Mouse (Mus musculus) midbrain, embryonic 14.5 days (tissue): Measurements from ENCODE around the gene Stat6. TPM values are rescaled to one million over a fixed set of nuclear protein-coding genes. Genes with fewer than 3 reads are reported as not detected.

Experiments
- ATAC-seq: fragments of 200-750 bp; cut with Nextera tagmentation; 2 replicates; pipeline ENCODE4 v1.8.0; 2017; ENCODE audit warnings: moderate number of reproducible peaks, moderate library complexity; ENCODE audit not compliant: low FRiP score, low TSS enrichment
- DNase-seq: peaks from one replicate; pipeline ENCODE4 v3.0.0-alpha.2; 2015
- H3K27ac ChIP-seq: fragments of 300-500 bp; sonication (generic); replicated peaks from 2 replicates; pipeline ENCODE4 v1.5.1; 2014; ENCODE audit warnings: mild to moderate bottlenecking, low read depth, low read length, moderate library complexity
- H3K27me3 ChIP-seq: fragments of 300-500 bp; sonication (generic); 2 replicates; pipeline ENCODE4 v1.6.1; 2014; ENCODE audit warnings: low read length, control low read depth, mixed read lengths; ENCODE audit not compliant: control insufficient read depth, insufficient read depth
- H3K36me3 ChIP-seq: fragments of 300-500 bp; sonication (generic); 2 replicates; pipeline ENCODE4 v1.6.1; 2014; ENCODE audit warnings: low read length, control low read depth; ENCODE audit not compliant: control insufficient read depth, insufficient read depth
- H3K4me1 ChIP-seq: fragments of 300-500 bp; sonication (generic); 2 replicates; pipeline ENCODE4 v1.6.1; 2014; ENCODE audit warnings: mild to moderate bottlenecking, antibody characterized with exemption, low read length, control low read depth; ENCODE audit not compliant: control insufficient read depth, insufficient read depth
- H3K4me2 ChIP-seq: fragments of 300-500 bp; sonication (generic); 2 replicates; pipeline ENCODE4 v1.6.1; 2014; ENCODE audit warnings: mild to moderate bottlenecking, low read length, moderate library complexity
- H3K4me3 ChIP-seq: fragments of 300-500 bp; sonication (generic); replicated peaks from 2 replicates; pipeline ENCODE4 v1.5.1; 2014; ENCODE audit warnings: low read depth, low read length
- H3K9ac ChIP-seq: fragments of 300-500 bp; sonication (generic); replicated peaks from 2 replicates; pipeline ENCODE4 v1.6.1; 2014; ENCODE audit warnings: mild to moderate bottlenecking, low read length, moderate library complexity
- H3K9me3 ChIP-seq: fragments of 300-500 bp; sonication (generic); 2 replicates; pipeline ENCODE4 v1.6.1; 2016; ENCODE audit warnings: low read length, control low read depth, mixed read lengths; ENCODE audit not compliant: control insufficient read depth
- WGBS: fragments of 180-500 bp; shearing (Covaris S2); extraction: QIAGEN DNeasy Blood & Tissue Kit; methylation state at CpG from one replicate; pipeline ENCODE4 v1.1.7; 2014; 5-methylcytosine and 5-hydroxymethylcytosine counted together
- polyA plus RNA-seq: library from polyadenylated mRNA; unstranded; fragments of >200 nt; fragmentation: Nextera tagmentation; extraction: Ambion mirVana; gene quantifications from 2 replicates; pipeline ENCODE4 v1.2.1, GENCODE M21; 2014

The Stat6 gene
- polyA plus RNA-seq, 1 experiment from 2014 or later: 4.0 TPM

DNA sequence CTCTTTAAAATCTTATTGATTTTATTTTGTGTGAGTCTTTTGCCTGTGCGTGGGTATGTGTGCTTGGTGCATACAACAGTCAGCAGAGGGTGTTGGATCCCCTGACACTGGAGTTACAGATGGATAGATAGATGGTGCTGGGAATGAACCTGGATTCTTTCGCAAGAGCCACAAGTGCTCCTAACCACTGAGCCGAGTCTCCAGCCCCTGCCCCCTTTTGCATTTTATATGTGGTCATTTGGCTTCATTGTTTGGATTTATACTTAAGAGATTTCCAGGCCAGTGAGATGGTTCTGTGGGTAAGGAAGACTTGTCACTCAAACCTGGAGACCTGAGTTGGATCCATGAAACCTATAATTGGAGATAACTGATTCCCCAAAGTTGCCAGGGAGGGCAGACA is 37.1 kb downstream of the Stat6 start:
- Histone ChIP-seq H3K27me3 (no peaks in the 10 kb centered on the region), H3K9me3 (no peaks in the 10 kb centered on the region), H3K36me3 (no peaks in the 10 kb centered on the region), H3K4me1 (peaks cover 3% of the 10 kb centered on the region; the same call in 1 of the 2 replicates), H3K9ac (no peak overlapping the region), H3K27ac (no peak overlapping the region), H3K4me2 (no peak overlapping the region), H3K4me3 (no peak overlapping the region)
- 98% methylated on average over 3 of the region's 3 CpGs for whole genome bisulfite sequencing
- ATAC-seq: no peak
- DNase-seq: no peak

DNA sequence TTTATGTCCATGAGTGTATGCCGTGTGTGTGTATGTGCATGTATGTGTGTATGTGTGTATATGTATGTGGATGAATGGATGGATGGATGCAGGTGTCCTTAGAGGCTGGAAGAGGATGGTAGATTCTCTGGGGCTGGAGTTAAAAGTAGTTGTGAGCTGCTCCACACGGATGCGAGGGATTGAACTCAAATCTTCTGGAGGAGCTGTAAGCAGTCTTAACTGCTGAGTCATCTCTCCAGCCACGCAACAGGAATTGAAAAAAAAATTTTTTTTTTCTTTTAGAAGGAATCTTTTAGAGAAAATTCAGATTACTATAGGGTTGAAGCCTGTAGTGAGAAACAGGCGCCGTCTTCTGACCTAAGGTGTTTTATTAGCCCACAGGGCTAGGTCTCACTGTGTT is 40.1 kb downstream of the Stat6 start:
- 95% methylated on average over 6 of the region's 6 CpGs for WGBS

DNA sequence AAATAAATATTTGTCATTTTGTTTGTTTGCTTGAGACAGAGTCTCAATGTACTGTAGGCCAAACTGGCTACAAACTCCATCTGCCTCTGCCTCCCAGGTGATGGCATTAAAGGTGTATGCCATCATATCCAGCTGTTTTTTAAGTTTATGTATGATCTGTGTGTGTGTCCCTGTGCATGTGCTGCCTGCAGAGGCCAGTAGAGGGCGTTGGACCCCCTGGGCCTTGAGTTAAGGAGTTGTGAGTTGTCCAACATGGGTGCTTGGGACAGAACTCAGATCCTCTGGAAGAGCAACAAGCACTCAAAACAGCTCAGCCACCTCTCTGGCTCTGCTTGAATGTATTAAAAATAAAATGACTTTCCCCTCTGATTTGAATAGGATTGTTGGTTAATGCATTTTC is 48.3 kb downstream of the Stat6 start:
- Histone ChIP-seq H3K27me3 (no peaks in the 10 kb centered on the region), H3K4me1 (no peaks in the 10 kb centered on the region), H3K36me3 (peaks cover 13% of the 10 kb centered on the region), H3K9me3 (no peaks in the 10 kb centered on the region), H3K27ac (no peak overlapping the region), H3K4me3 (no peak overlapping the region), H3K4me2 (no peak overlapping the region), H3K9ac (no peak overlapping the region)
- WGBS: 38% methylated on average over 1 of the region's 1 CpGs
- ATAC-seq: no peak
- DNase-seq: no peak

More for the DNA sequence above, 40.1 kb downstream of the Stat6 start:
- H3K4me1 ChIP-seq: no peaks in the 10 kb centered on the region
- H3K9ac ChIP-seq: no peak overlapping the region
- H3K36me3 ChIP-seq: no peaks in the 10 kb centered on the region
- no peaks in the 10 kb centered on the region for H3K27me3 ChIP-seq
- H3K4me3 ChIP-seq: no peak overlapping the region
- no peaks in the 10 kb centered on the region for H3K9me3 ChIP-seq
- ATAC-seq (no peak), DNase-seq (no peak)
- no peak overlapping the region for H3K4me2 ChIP-seq
- no peak overlapping the region for H3K27ac ChIP-seq

GRCm38 (mm10) chr10:127694636-127695035 is 51.9 kb downstream of the Stat6 start:
- Histone ChIP-seq H3K4me3 (no peak overlapping the region), H3K9ac (no peak overlapping the region), H3K4me2 (no peak overlapping the region), H3K36me3 (peaks cover 26% of the 10 kb centered on the region), H3K27me3 (no peaks in the 10 kb centered on the region), H3K9me3 (no peaks in the 10 kb centered on the region), H3K4me1 (no peaks in the 10 kb centered on the region), H3K27ac (no peak overlapping the region)
- 64% methylated on average over 2 of the region's 2 CpGs for WGBS
- ATAC-seq (no peak), DNase-seq (peak; percentile 79)

GRCm38 (mm10) chr10:127695775-127696174 is 53.0 kb downstream of the Stat6 start:
- Histone ChIP-seq H3K4me3 (no peak overlapping the region), H3K27me3 (no peaks in the 10 kb centered on the region), H3K9ac (no peak overlapping the region), H3K4me1 (no peaks in the 10 kb centered on the region), H3K36me3 (peaks cover 26% of the 10 kb centered on the region), H3K9me3 (no peaks in the 10 kb centered on the region), H3K27ac (no peak overlapping the region), H3K4me2 (no peak overlapping the region)
- 97% methylated on average over 7 of the region's 7 CpGs for WGBS
- no peak for ATAC-seq
- no peak for DNase-seq

GRCm38 (mm10) chr10:127698966-127699365 is 56.2 kb downstream of the Stat6 start:
- DNase-seq: no peak
- 94% methylated on average over 7 of the region's 7 CpGs for WGBS

GRCm38 (mm10) chr10:127703299-127703698 is 60.5 kb downstream of the Stat6 start:
- no peak for DNase-seq

More at GRCm38 (mm10) chr10:127698966-127699365, 56.2 kb downstream of the Stat6 start:
- Histone ChIP-seq H3K9ac (no peak overlapping the region), H3K27ac (no peak overlapping the region), H3K4me1 (no peaks in the 10 kb centered on the region), H3K27me3 (no peaks in the 10 kb centered on the region), H3K4me3 (no peak overlapping the region), H3K36me3 (peaks cover 18% of the 10 kb centered on the region), H3K4me2 (no peak overlapping the region), H3K9me3 (no peaks in the 10 kb centered on the region)
- ATAC-seq: no peak

GRCm38 (mm10) chr10:127704293-127704692 is 61.5 kb downstream of the Stat6 start:
- WGBS: 74% methylated on average over 2 of the region's 2 CpGs
- H3K4me3 ChIP-seq: no peak overlapping the region
- H3K4me1 ChIP-seq: no peaks in the 10 kb centered on the region
- DNase-seq (no peak), ATAC-seq (no peak)
- no peaks in the 10 kb centered on the region for H3K9me3 ChIP-seq
- H3K27me3 ChIP-seq: no peaks in the 10 kb centered on the region
- H3K4me2 ChIP-seq: no peak overlapping the region
- H3K9ac ChIP-seq: no peak overlapping the region
- H3K27ac ChIP-seq: no peak overlapping the region
- H3K36me3 ChIP-seq: no peaks in the 10 kb centered on the region

More at GRCm38 (mm10) chr10:127703299-127703698, 60.5 kb downstream of the Stat6 start:
- H3K4me1 ChIP-seq: no peaks in the 10 kb centered on the region
- no peaks in the 10 kb centered on the region for H3K9me3 ChIP-seq
- WGBS: 44% methylated on average over 4 of the region's 4 CpGs
- no peaks in the 10 kb centered on the region for H3K27me3 ChIP-seq
- no peak overlapping the region for H3K4me2 ChIP-seq
- 0 out of 2 replicates have a peak, but pooled peaks cover 3% of the 10 kb centered on the region for H3K36me3 ChIP-seq
- H3K4me3 ChIP-seq: no peak overlapping the region
- ATAC-seq: no peak
- no peak overlapping the region for H3K9ac ChIP-seq
- no peak overlapping the region for H3K27ac ChIP-seq

GRCm38 (mm10) chr10:127704766-127705220 is 62.0 kb downstream of the Stat6 start, which contains the start of gene Myo1a:
TSS of gene Myo1a (plus strand) at chr10:127705170.
- no peaks in the 10 kb centered on the region for H3K36me3 ChIP-seq
- no peaks in the 10 kb centered on the region for H3K27me3 ChIP-seq
- H3K4me2 ChIP-seq: no peak within 1 kb of the TSS
- DNase-seq: no peak
- no peak within 1 kb of the TSS for H3K27ac ChIP-seq
- 78% methylated on average over 2 of the region's 2 CpGs for WGBS
- H3K9ac ChIP-seq: no peak within 1 kb of the TSS
- H3K4me1 ChIP-seq: no peaks in the 10 kb centered on the region
- H3K9me3 ChIP-seq: no peaks in the 10 kb centered on the region
- no peak for ATAC-seq
- no peak within 1 kb of the TSS for H3K4me3 ChIP-seq
